Mouse (Mus musculus) T-helper 2 cell (primary cell): ENCODE measurements at regions not wholly inside any gene's neighbourhood (a gene's known extent, or its start where the extent isn't known, plus 50 kb on each side); places are given as distances from the start of the nearest gene placed in this dataset.

Experiments used
- in situ Hi-C: fragments of 300-600 bp; cut with MboI, MseI; formaldehyde crosslinking; loops from one replicate; pipeline ENCODE4 v1.15.1; 2025; ENCODE audit warnings: high pct_unique_total_duplicates

DNA sequence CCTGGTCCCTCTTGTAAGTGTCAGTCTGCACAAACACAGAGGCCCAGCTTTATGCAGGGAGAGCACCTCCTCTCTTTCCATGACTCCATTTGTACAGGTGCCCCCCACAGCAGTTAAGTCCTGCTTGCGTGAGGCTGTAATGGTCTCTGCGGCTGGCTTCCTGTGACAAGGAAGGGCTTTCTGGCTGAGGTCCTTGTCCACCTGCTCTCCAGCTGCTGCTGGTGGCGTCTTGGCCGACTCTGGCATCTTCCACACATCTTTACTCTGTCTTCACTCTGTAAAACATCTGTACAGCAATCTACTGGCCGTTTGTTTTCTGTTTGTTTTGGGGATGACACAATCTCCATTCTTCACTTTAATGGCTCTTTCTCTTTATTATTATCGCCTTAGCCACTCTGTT is 60.8 kb downstream of the Rpusd4 start:
- in situ Hi-C loops = loop anchor here (10.0 kb wide), 1 partner anchor 1124 kb away; no protein-coding TSS in a partner anchor

DNA sequence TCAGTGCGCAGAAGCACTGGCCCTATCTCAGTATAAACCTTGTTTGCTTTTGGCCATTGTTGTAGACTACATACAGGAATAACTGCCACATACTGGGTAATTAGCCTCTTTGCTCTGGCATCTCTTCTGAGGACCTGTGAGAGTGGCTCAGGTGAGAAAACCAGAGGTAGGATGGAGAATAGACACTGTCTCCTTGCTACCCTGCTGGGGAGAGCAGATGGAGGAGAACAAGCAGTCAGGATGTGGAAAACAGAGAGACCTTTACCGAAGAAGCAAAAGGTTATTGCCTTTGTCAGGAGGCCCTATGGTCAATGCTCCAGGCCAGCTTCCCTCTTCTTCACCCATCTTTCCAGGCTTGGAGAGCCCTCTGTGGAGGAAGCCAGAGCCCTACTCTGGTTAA is 62.7 kb downstream of the Rpusd4 start:
- in situ Hi-C loops = loop anchor here (5.0 kb wide), 1 partner anchor 77 kb away; no protein-coding TSS in a partner anchor

DNA sequence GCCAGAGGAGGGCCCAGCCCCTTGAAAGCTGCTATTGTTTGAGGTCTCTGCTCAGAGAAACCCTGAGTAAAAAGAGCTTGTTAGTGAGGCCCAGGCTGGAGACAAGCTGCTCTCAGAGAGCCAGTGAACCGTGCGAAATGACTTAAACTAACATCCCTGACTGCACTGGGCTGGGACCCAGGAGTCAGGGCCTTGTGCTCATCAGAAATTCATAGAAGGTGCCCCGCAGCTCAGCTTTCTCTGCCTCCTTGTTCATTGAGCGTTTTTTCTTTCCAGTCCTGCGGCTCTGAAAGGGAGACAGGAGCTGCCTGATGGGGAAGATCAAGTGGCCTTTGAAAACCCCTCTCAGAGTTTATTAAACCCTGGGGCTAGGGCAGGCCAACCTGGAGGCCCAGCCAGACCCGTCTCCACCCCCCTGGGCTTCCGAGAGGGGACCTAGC is 63.6 kb downstream of the Rpusd4 start:
- in situ Hi-C loops = loop anchor here (5.0 kb wide), 1 partner anchor 76 kb away; no protein-coding TSS in a partner anchor

DNA sequence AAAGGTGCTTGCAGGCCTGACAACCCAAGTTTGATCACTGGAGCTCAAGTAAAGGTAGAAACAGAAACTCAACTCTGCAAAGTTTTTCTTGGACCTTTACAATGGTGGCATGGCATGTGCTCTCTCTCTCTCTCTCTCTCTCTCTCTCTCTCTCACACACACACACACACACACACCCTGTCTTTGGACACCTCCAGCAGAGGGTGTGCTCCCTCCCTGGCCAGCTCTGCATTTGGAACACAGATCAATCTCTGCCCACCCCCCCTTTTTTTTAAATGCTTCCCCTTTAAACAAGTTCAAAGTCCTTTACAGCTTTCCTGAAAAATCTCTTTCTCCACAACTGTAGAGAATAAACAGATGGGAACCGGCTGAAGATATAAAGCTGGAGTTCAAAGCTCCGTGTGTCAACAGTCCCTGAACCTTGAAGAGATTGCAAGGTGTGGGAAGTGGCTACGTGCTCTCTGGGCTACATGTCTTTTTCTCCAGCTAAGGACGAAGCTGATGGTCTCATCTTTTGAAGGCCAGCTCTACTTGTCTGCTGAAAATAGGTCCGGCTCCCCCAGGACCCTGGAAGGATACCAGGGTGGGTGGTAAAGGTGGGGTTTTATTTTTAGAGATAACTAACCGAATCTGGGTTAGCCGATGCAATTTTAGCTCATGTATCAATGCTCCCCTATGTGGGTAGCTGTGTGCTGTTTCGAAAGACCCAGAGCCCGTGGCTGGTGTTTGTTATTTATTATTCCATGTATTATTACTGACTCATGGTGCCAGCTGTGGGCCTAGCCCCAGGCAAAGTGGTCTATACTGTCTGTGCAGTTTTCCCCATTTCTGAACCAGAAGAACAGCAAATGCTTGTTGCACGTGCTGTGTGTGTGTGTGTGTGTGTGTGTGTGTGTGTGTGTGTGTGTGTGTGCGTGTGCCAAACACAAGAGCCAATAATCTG is 65.3 kb downstream of the Rpusd4 start:
- in situ Hi-C loops = loop anchor here (5.0 kb wide), 1 partner anchor 74 kb away; no protein-coding TSS in a partner anchor

DNA sequence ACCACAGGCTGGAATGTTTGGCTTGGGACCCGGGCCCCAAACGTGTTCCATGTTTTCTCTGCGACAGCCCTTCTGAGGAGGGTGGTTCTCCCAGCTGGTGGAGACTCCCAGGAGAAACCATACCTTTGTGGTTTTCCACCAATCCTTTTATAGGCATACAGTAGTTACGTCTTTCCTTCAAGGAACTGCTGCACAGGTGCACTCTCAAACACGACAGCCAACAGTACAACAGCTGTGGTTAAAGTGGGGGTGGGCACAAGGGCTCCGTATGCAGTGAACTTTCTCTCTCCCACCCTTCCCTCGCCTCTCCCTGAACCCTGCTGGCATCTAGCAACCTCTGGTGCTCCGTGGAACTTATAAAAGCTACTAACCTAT is 66.0 kb downstream of the Rpusd4 start:
- in situ Hi-C loops = loop anchor here (5.0 kb wide), 1 partner anchor 74 kb away; no protein-coding TSS in a partner anchor

DNA sequence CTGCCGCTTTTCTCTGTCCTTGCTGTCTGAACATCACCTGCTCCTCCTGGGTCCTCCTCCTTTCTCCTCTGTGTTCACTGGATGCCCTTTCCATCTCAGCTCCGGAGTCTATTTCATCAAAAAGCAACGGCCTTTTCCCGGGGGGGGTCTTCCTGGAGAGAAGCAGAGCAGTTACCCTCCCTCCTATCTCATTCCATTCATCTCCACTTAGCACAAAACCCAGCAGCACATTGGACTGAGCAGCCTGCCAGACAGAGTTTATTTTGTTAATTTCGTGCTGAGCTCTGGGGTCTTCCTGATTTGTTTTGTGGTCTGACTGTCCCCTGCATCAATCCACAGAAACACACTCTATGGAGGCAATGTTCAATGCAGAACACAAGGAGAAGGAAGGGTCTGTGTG is 66.9 kb downstream of the Rpusd4 start:
- in situ Hi-C loops = loop anchor here (5.0 kb wide), 1 partner anchor 73 kb away; no protein-coding TSS in a partner anchor

DNA sequence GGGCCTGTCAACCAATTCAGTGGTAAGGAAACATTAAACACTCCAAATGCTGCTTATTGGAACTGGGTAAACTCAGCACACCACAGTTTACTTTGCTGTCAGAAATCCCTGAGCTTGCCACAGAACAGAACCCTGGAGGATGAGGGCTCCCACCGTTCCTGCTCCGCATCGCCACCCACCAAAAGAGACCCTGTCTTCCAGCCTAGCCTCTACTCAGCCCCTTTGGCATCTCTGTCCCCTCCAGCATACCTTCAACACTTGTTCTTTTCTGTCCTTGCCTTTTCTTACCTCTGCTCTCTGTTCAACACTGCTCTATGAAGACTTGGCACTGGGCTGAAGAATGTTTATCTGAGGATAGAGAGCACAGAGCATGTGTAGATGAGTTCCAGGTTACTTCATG is 67.5 kb downstream of the Rpusd4 start:
- in situ Hi-C loops = no loop called here

DNA sequence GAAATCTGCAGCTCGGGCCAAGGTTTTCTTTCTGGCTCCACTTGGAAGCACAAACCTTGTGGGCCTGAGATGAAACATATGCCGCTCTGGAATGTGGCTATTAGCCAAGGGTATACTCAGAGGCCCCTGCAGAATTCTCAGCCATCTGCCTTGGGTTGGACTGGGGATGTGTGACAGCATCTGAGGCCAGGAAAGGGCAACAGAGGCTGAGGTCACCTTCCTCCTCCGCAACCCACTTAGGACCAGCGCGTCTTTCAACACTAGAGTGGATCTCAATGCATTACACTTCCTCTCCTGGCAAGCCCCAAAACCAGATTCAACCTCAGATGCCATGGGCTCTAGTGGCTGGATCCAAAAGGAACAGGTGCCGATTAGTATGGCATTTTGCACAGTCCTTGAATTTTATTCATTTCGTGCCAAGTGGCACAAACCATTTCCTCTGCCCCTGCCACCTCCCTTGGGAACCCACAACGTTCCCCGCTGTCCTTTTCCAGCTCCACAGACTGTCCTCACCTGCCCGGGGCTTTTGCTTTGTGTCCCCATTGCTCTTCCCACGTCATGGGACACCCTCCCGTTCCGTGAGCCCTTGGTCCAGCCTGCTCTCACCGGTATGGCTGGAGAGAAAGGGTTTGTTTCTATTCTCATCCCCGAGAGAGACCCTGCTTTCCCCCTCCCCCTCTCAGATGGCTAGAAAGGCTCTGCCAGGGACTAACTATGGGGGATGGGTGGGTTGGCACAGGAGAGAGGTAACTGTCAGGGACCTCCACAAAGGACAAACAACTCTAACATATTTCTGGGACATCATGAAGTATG is 68.4 kb downstream of the Rpusd4 start:
- in situ Hi-C loops = no loop called here

DNA sequence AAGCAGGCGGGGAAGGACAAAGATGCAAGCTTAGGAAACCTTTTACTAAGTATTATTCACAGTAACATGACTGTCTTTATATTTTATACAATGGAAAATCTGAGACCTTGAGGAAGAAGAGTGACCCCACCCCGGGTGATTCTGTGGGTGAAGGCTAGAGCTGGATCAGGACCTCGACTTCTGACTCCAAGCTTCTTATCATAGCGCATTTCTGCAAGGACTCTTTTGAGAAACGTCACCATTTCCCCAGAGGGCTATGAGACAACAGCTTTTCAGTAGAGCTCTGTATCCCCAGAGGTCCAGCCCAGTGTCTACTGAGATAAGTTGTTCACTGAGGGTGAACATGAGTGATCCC is 69.0 kb downstream of the Rpusd4 start:
- in situ Hi-C loops = no loop called here

DNA sequence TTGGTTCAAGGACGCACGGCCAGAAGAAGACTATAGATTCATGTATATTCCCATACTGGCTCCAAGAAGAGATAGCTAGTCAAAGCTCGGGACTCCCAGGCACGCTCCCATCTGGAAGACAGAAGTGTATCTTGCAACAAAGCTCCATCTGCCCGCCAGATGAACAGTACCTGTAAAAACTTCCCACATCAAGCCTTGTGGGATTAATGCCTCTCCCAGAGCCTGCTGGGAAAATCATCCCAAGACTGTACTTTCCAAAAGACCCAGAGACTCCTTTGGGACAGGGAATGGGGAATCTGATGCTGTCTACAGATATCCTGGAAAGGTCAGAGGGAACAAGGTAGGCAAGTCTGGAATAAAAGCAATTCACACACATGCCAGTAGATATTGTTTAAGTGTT is 71.2 kb downstream of the Rpusd4 start:
- in situ Hi-C loops = no loop called here

DNA sequence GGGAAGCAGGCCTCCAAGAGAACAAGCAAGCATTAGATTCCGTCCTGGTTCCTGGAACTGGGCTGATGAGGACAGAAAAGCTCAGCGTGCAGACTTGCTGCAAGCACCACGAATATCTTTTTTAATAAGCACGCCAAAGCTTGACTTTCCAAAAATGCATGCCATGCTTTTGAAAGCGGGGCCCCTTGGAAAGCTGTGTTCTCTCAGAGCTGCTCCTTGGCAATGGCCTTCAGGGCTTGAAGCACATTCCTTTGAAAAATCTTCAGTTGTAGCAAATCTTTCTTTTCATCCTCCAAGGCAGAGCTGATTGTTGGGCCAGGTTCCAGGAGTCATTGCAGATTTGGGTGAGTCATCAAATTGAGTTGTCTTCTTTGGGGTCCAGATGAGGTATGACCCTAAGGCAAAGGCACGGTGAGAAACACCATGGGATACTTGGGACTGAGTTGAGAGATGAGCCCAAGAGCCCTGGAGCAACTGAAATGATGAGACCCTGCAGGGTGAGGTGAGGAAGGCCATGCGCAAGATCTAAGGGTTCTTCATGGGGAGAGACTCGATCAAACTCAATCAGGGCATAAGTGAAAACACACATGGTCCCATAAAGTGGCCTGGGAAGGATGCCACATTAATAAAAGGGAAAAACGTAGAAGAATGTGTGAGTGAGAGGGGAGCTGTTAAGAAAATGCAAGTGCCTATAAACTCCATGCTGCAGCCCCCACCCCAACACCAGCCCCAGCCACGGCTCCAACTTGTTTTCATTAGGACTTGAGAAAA is 72.0 kb downstream of the Rpusd4 start:
- in situ Hi-C loops = loop anchor here (5.0 to 10.0 kb wide), 2 partner anchors 42 to 845 kb away; no protein-coding TSS in a partner anchor

DNA sequence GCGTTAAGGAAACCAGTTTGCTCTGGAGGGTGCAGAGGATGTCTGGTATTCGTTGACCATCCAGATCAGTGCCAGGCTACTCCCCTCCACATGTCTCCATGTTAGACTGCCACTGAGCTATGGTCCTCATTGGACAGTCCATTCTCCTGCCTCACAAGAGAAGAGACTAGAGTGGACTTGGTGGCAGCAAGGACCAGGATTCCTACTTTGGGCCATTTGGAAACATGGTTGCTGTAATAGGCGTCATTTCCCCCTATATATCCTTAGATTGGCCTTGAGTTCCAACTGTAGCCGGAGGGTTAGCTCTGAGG is 72.6 kb downstream of the Rpusd4 start:
- in situ Hi-C loops = loop anchor here (5.0 to 10.0 kb wide), 2 partner anchors 43 to 845 kb away; no protein-coding TSS in a partner anchor

DNA sequence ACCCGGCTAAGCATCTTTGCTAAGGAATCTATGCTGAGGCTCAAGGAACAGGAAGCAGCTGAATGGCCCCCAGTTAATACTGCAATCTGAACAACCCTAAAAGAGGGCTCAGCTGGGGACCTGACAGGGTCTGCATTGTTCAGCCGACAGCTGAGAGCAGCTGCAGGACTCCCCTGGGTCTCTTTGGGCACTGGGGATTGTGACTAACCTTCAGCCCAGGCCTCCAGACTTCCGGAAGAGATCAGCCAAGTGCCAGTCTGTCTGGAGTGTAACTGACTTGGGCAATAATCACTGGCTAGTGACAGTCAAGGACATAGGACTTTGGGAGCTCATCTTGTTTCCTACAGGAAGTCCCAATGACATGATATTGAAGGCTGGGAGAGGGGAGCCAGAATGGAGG is 73.1 kb downstream of the Rpusd4 start:
- in situ Hi-C loops = loop anchor here (5.0 to 10.0 kb wide), 2 partner anchors 44 to 844 kb away; no protein-coding TSS in a partner anchor

DNA sequence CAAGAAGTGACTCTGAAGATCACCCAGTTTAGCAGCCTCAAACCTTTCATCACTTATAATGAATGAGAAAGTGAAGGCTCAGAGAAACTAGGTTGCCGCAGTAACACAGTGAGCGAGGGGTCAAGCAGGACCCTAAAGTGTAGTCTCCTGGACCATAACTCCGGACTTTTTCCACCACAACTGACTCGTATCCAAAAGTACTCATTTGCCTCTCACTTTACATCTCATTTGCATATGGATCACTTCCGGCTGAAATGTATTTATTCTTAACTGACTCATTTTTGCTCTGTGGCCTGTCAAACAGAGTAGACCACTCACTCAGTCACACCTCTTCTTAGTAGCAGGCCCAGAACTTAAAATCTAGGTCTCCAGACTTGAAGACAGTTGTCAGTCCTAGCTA is 73.7 kb downstream of the Rpusd4 start:
- in situ Hi-C loops = loop anchor here (5.0 to 10.0 kb wide), 2 partner anchors 44 to 843 kb away; no protein-coding TSS in a partner anchor

DNA sequence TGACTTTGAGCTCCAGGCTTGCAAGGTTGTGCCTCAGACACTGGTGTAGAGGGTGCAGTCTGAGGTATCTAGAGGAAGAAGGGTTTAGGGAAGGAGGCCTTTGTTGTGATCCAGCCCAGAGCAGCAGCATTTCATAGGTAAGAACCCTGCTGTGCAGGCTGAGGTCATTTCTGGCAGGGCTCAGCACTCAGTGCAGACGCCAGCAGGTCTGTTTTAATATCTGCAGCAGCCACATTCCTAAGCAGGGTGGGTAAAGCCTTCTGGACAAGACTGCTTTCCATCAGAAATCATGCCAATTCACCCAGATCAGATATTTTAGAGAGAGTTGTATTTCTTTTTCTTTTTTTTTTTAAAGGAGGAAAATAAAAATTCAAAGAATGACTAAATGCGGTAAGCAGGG is 74.8 kb downstream of the Rpusd4 start:
- in situ Hi-C loops = loop anchor here (5.0 to 10.0 kb wide), 2 partner anchors 45 to 842 kb away; no protein-coding TSS in a partner anchor

DNA sequence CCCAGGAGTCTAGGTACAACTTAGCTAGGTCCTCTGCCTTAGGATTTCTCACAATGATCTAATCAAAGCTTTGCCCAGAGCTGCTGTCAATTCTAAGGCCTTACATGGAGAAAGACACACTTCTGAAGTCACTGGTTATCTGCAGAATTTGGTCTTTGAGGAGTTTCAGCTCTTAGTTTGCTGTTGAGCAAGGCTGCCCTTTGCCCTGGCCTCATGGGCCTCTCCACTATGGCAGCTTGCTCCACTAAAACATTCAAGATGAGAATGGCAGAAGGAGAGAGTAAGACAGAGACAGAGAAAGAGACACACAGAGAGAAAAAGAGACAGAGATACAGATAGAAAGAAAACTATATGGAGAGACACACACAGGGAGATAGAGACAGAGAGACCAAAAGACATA is 75.7 kb downstream of the Rpusd4 start:
- in situ Hi-C loops = loop anchor here (5.0 to 10.0 kb wide), 2 partner anchors 46 to 841 kb away; no protein-coding TSS in a partner anchor

DNA sequence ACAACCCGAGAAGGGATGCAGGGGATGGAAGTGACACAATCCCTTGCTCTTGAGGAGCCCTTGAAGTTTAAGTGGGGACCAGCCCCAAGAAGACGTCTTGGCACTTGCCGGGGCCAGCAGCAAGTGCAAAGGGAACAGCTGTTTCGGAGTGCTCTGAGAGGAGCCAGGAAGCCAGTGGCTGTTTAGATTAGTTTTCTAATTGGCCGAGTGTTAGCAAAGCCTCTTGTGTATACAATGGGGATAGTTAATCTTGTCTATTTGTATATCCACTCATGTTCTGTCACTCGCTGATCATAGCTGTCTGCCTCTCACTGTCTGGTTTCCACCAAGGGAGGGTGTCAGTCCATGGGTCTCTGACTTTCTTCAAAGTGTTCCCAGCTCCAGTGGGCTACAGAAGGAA is 76.6 kb upstream of the Cdon start:
- in situ Hi-C loops = loop anchor here (5.0 to 10.0 kb wide), 2 partner anchors 47 to 840 kb away; no protein-coding TSS in a partner anchor

DNA sequence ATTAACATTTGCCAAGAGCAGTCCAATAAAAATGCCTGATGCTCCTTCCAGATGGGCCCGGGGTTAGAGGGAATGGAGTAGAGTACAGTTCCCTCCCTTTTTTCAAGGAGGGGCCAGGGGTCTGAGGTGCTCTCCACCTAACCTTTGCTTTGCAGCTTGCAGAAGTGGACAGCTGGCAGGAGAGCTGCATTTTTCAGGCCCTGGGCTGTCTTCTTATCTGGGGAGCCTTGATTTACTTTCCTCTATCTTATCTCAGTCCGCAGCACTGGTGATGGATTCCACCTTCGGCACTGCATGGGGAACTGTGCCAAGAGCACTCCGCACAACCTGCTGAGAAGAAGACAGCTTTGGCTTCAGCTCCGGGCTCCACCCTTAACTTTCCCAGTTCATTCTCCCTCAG is 74.5 kb upstream of the Cdon start:
- in situ Hi-C loops = loop anchor here (10.0 kb wide), 1 partner anchor 838 kb away; no protein-coding TSS in a partner anchor

DNA sequence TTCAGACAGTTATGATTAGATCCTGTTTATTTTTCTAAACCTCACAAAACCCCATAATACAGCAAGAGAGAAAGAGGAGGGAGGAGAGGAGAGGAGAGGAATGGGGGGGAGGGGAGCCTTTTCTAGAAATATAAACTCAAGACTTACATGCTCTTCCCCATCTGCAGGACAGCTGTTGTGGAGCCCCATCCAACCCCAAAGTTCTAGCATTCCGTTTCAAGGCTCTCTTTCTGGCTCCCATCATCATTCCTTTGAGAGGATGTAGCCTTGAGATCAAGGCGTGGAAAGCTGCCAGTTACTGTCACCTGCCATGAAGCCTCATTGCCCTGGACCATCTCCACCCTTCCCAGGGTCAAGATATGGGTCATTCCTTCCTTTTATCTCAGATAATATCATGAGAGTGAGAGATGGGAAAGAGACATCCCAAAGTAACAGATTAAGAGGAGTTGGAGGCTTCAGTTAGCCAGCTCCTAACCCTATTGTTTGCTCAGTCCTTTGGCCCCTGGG is 70.8 kb upstream of the Cdon start:
- in situ Hi-C loops = no loop called here

DNA sequence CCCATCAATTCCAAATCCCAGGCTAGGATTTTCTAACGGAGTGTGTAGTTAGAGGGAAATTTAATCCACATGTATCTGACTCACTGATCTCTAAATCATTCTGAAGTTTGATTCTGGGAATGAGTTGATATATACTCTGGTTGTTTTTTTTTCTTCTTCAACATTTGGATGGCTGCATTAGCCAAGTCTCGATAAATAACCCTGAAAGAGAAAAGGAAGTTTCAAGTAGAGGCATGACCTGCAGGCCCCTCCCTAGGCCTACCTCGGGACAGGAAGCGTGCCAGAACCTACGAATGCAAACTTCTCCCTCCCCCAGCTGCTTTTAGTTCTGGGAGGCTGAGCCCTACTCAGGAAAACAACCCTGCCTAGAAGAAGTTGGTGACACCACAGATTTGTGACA is 69.4 kb upstream of the Cdon start:
- in situ Hi-C loops = no loop called here

DNA sequence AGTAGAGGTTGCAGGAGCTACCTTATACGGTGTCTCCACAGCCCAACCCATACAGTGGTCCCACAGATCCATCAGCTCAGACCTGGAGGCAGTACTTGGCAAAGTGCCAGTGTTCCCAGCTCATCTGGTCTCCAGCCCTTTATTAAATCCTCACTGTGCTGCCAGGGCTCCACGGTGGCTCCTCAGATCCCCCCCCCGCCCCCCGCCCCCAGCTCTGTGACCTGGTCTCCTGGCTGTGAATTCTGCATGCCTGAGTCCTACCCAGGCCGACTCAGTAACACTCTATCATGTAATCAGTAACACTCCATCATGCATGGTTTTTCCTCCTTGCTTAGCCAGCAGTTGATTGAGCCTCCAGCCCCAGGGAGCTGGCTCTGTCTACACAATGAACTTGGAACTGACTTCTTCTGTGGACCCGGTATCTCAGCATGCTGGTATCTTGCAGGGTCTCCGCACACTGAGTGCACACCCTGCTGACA is 66.2 kb upstream of the Cdon start:
- in situ Hi-C loops = no loop called here
